Mouse (Mus musculus) CH12.LX (cell line): ENCODE measurements around the gene Cxcr1. TPM values are rescaled to one million over a fixed set of nuclear protein-coding genes. Genes with fewer than 3 reads are reported as not detected.

Experiments used
- DNase-seq: peaks from one replicate; pipeline ENCODE4 v3.0.0-alpha.2; 2013; ENCODE audit errors: extremely low read depth
- H3K27ac ChIP-seq: 2 replicates; pipeline ENCODE4 v1.5.1; 2012; ENCODE audit warnings: low read depth, mild to moderate bottlenecking, control low read depth, moderate library complexity; ENCODE audit not compliant: insufficient read depth
- H3K27me3 ChIP-seq: replicated peaks from 2 replicates; pipeline ENCODE3; 2012; ENCODE audit warnings: inconsistent platforms
- H3K36me3 ChIP-seq, 2 experiments: replicated peaks in 1 of 2; 2 replicates each; pipeline versions ENCODE3 to v1.6.1; 2012; ENCODE audit warnings: inconsistent platforms in 1 of 2, low read length in 1 of 2, mild to moderate bottlenecking in 1 of 2, mixed read lengths in 1 of 2, moderate library complexity in 1 of 2; ENCODE audit not compliant: control insufficient read depth in 1 of 2, insufficient read depth in 1 of 2
- H3K4me1 ChIP-seq, 2 experiments: 2 replicates each; pipeline ENCODE4 v1.6.1; 2012; ENCODE audit warnings: inconsistent platforms in 1 of 2, moderate library complexity in 1 of 2; ENCODE audit not compliant: insufficient read depth in 2 of 2, control insufficient read depth in 1 of 2
- H3K4me2 ChIP-seq: 2 replicates; pipeline ENCODE4 v1.6.1; 2012; ENCODE audit warnings: low read depth, mild to moderate bottlenecking, control low read depth; ENCODE audit not compliant: poor library complexity, insufficient read depth, severe bottlenecking
- H3K4me3 ChIP-seq, 3 experiments: fragments of 150-350 bp in 1 of 3; sonication (generic) in 1 of 3; replicated peaks in 1 of 3; 2 replicates each; pipeline versions ENCODE3 to v1.5.1; 2011 to 2012; ENCODE audit warnings: low read depth in 2 of 3, low read length in 2 of 3, mild to moderate bottlenecking in 2 of 3, moderate library complexity in 2 of 3, control low read depth in 1 of 3, improper control_type of control experiment in 1 of 3, inconsistent platforms in 1 of 3, mixed read lengths in 1 of 3; ENCODE audit not compliant: poor library complexity in 1 of 3
- H3K79me2 ChIP-seq: replicated peaks from 2 replicates; pipeline ENCODE4 v1.6.1; 2012; ENCODE audit warnings: mild to moderate bottlenecking, moderate library complexity; ENCODE audit not compliant: control insufficient read depth, poor library complexity, insufficient read depth, severe bottlenecking; ENCODE audit errors: extremely low read depth
- H3K9ac ChIP-seq: 2 replicates; pipeline ENCODE4 v1.6.1; 2012; ENCODE audit warnings: low read depth, mild to moderate bottlenecking, control low read depth, moderate library complexity; ENCODE audit not compliant: insufficient read depth
- H3K9me3 ChIP-seq: replicated peaks from 2 replicates; pipeline ENCODE3; 2012; ENCODE audit warnings: low read length, inconsistent platforms, mixed read lengths
- BHLHE40 ChIP-seq: IDR thresholded peaks from 2 replicates; pipeline ENCODE4 v1.6.1; 2011; ENCODE audit warnings: mild to moderate bottlenecking, low read depth, low read length, improper control_type of control experiment
- CHD1 ChIP-seq: IDR thresholded peaks from 2 replicates; pipeline ENCODE4 v1.6.1; 2012; ENCODE audit warnings: low read depth, low read length, improper control_type of control experiment, inconsistent platforms
- CHD2 ChIP-seq: IDR thresholded peaks from 2 replicates; pipeline ENCODE4 v1.6.1; 2011; ENCODE audit warnings: low read length, improper control_type of control experiment
- CTCF ChIP-seq, 2 experiments: IDR thresholded peaks in 1 of 2; conservative IDR thresholded peaks in 1 of 2; 2 replicates each; pipeline ENCODE4 v1.5.1; 2011 to 2012; ENCODE audit warnings: low read depth in 2 of 2, low read length in 2 of 2, improper control_type of control experiment in 1 of 2, inconsistent platforms in 1 of 2, mild to moderate bottlenecking in 1 of 2, moderate library complexity in 1 of 2
- EP300 ChIP-seq: IDR thresholded peaks from 2 replicates; pipeline ENCODE4 v1.6.1; 2011; ENCODE audit warnings: low read length, improper control_type of control experiment
- ETS1 ChIP-seq: conservative IDR thresholded peaks from 2 replicates; pipeline ENCODE4 v1.6.1; 2012; ENCODE audit warnings: low read depth, mild to moderate bottlenecking, inconsistent platforms, low read length, improper control_type of control experiment, moderate library complexity
- GABPA ChIP-seq: IDR thresholded peaks from 2 replicates; pipeline ENCODE4 v1.6.1; 2012; ENCODE audit warnings: low read depth, low read length, improper control_type of control experiment, inconsistent platforms; ENCODE audit not compliant: insufficient replicate concordance
- HCFC1 ChIP-seq: IDR thresholded peaks from 2 replicates; pipeline ENCODE4 v1.6.1; 2012; ENCODE audit warnings: low read depth, mild to moderate bottlenecking, inconsistent platforms, low read length, improper control_type of control experiment
- IRF4 ChIP-seq: IDR thresholded peaks from 2 replicates; pipeline ENCODE4 v1.6.1; 2014; ENCODE audit warnings: low read depth, mild to moderate bottlenecking, inconsistent platforms, low read length, improper control_type of control experiment
- JUN ChIP-seq: IDR thresholded peaks from 2 replicates; pipeline ENCODE4 v1.6.1; 2011; ENCODE audit warnings: low read depth, mild to moderate bottlenecking, low read length, improper control_type of control experiment, moderate library complexity; ENCODE audit not compliant: insufficient read depth
- JUND ChIP-seq: conservative IDR thresholded peaks from 2 replicates; pipeline ENCODE4 v1.6.1; 2011; ENCODE audit warnings: low read depth, low read length, improper control_type of control experiment
- KAT2A ChIP-seq: IDR thresholded peaks from 2 replicates; pipeline ENCODE4 v1.6.1; 2012; ENCODE audit warnings: low read length, improper control_type of control experiment, inconsistent platforms; ENCODE audit not compliant: insufficient replicate concordance
- MAX ChIP-seq: IDR thresholded peaks from 2 replicates; pipeline ENCODE4 v1.6.1; 2011; ENCODE audit warnings: low read length, improper control_type of control experiment
- MXI1 ChIP-seq: IDR thresholded peaks from 2 replicates; pipeline ENCODE4 v1.6.1; 2011; ENCODE audit warnings: mild to moderate bottlenecking, low read depth, low read length, improper control_type of control experiment
- MYC ChIP-seq: IDR thresholded peaks from 2 replicates; pipeline ENCODE4 v1.6.1; 2011; ENCODE audit warnings: low read depth, mild to moderate bottlenecking, improper control_type of control experiment, low read length
- PAX5 ChIP-seq: IDR thresholded peaks from 2 replicates; pipeline ENCODE4 v1.6.1; 2012; ENCODE audit warnings: low read length, inconsistent platforms, mixed read lengths
- POLR2A ChIP-seq: IDR thresholded peaks from 2 replicates; pipeline ENCODE4 v1.6.1; 2011; ENCODE audit warnings: low read depth, mild to moderate bottlenecking, improper control_type of control experiment, low read length
- RAD21 ChIP-seq: IDR thresholded peaks from 2 replicates; pipeline ENCODE4 v1.6.1; 2011; ENCODE audit warnings: low read depth, mild to moderate bottlenecking, low read length, improper control_type of control experiment, moderate library complexity
- RCOR1 ChIP-seq: conservative IDR thresholded peaks from 2 replicates; pipeline ENCODE4 v1.6.1; 2012; ENCODE audit warnings: low read depth, mild to moderate bottlenecking, inconsistent platforms, low read length, improper control_type of control experiment
- TBP ChIP-seq: conservative IDR thresholded peaks from 2 replicates; pipeline ENCODE4 v1.6.1; 2011; ENCODE audit warnings: low read depth, low read length, improper control_type of control experiment
- TCF12 ChIP-seq: IDR thresholded peaks from 2 replicates; pipeline ENCODE4 v1.6.1; 2014; ENCODE audit warnings: low read depth, mild to moderate bottlenecking, inconsistent platforms, low read length, improper control_type of control experiment
- USF2 ChIP-seq: conservative IDR thresholded peaks from 2 replicates; pipeline ENCODE4 v1.6.1; 2011; ENCODE audit warnings: low read depth, low read length, improper control_type of control experiment
- ZC3H11A ChIP-seq: IDR thresholded peaks from 2 replicates; pipeline ENCODE4 v1.6.1; 2012; ENCODE audit warnings: low read depth, mild to moderate bottlenecking, inconsistent platforms, low read length, improper control_type of control experiment
- ZNF384 ChIP-seq: IDR thresholded peaks from 2 replicates; pipeline ENCODE4 v1.6.1; 2012; ENCODE audit warnings: low read depth, low read length, improper control_type of control experiment, inconsistent platforms
- dilution Hi-C: fragments of 300-500 bp; cut with MboI; formaldehyde crosslinking; loops from 2 replicates; pipeline ENCODE4 v1.14.3; 2020; ENCODE audit warnings: low sequenced_read_pairs; ENCODE audit not compliant: extremely low pct_unique_long_range_greater_than_20kb, extremely low pct_ligation_motif_present
- in situ Hi-C: fragments of 300-500 bp; cut with MboI; formaldehyde crosslinking; loops from 3 replicates; pipeline ENCODE4 v1.14.3; 2019; ENCODE audit warnings: low sequenced_read_pairs, low pct_ligation_motif_present, low pct_unique_long_range_greater_than_20kb, mixed read lengths
- polyA plus RNA-seq: library from polyadenylated mRNA; unstranded; fragments of >175 nt; gene quantifications from 2 replicates; pipeline ENCODE4 v1.2.1, GENCODE M21; 2012; ENCODE audit warnings: low read depth; ENCODE audit not compliant: insufficient read length
- total RNA-seq, 2 experiments: library from RNA; depleted of rRNA; stranded (reverse); fragments of 300-350 nt in 1 of 2; fragments of >200 nt in 1 of 2; gene quantifications; 2 replicates each; pipeline ENCODE4 v1.2.3; 2012 to 2014

The Cxcr1 gene
- total and polyA plus RNA-seq, 3 experiments, result not detected

DNA sequence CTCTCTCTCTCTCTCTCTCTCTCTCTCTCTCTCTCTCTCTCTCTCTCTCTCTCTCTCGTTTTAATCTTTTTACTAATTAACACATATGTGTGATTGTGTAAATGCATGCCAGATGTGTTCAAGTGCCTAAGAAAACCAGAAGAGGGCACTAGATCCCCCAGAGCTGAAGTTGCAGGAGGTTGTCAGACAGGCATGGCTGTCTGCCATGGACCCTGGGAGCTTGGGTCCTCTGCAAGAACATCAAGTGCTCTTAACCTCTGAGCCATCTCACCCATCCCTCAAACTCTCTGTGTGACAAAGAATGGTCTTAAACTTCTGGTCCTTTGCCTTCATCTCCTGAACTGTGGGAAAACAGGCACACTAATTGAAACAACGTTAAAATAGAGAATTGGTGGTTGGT, 11.4 kb downstream of the Cxcr1 start:
- H3K79me2 ChIP-seq, result no peaks in the 10 kb centered on the region
- H3K27ac ChIP-seq, result no peak overlapping the region
- peaks cover 0 to 5% of the 10 kb centered on the region in 2 experiments; a peak in 1 of 4 replicates for H3K4me1 ChIP-seq
- no peaks in the 10 kb centered on the region for H3K27me3 ChIP-seq
- H3K36me3 ChIP-seq, result no peaks in the 10 kb centered on the region
- H3K4me3 ChIP-seq, result no peak overlapping the region
- no peak overlapping the region for H3K4me2 ChIP-seq
- no peak overlapping the region for H3K9ac ChIP-seq
- TF ChIP-seq MAX (no peak), TCF12 (no peak), JUN (no peak), CTCF (conservative IDR thresholded peaks at IDR 0.05 in 1 of 2, IDR thresholded peaks at IDR 0.05 in 1 of 2; ENCODE audit: low read depth in 2 of 2, low read length in 2 of 2) (peak; percentile 8 to 59; a peak in 2 of 4 replicates), HCFC1 (no peak), POLR2A (no peak), RAD21 (peak; percentile 40), KAT2A (no peak), MYC (no peak), CHD2 (no peak), EP300 (no peak), ZC3H11A (no peak)
- dilution Hi-C loops (no loop called here), in situ Hi-C loops (no loop called here)
- no peaks in the 10 kb centered on the region for H3K9me3 ChIP-seq
- DNase-seq, result peak; percentile 31

DNA sequence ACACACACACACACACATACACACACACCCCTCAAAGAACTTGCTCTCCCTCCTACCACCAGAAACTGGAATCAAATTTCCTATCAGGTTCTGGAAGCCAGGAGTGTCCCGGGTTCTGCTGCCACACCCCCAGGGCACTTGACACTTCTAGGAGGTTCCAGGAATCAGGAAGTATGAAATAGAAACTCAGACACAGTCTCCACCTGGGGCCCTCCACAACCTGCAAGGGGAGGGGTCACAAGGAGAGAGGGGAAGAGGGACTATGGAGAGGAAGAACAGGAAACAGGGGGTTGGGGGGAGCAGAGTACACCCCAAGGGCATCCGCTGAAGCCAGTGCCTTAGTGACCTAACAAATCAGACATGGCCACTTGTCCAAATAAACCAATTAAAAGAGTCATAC, 13.0 kb downstream of the Cxcr1 start:
- Histone ChIP-seq H3K27me3 (no peaks in the 10 kb centered on the region), H3K4me2 (no peak overlapping the region), H3K79me2 (no peaks in the 10 kb centered on the region), H3K36me3 (no peaks in the 10 kb centered on the region), H3K4me1 (peaks cover 0 to 5% of the 10 kb centered on the region in 2 experiments; a peak in 1 of 4 replicates), H3K4me3 (no peak overlapping the region), H3K9me3 (no peaks in the 10 kb centered on the region), H3K27ac (no peak overlapping the region), H3K9ac (no peak overlapping the region)
- no peak for DNase-seq
- TF ChIP-seq MYC (no peak), IRF4 (no peak), MXI1 (no peak), JUND (no peak), GABPA (no peak), TCF12 (no peak), RCOR1 (no peak), EP300 (no peak), PAX5 (no peak), CHD1 (no peak), HCFC1 (no peak), BHLHE40 (no peak), ETS1 (no peak), ZNF384 (no peak), USF2 (no peak), TBP (no peak)
- in situ Hi-C loops (no loop called here), dilution Hi-C loops (no loop called here)
